Mouse (Mus musculus) midbrain, embryonic 12.5 days (tissue): ENCODE results near the gene Memo1. TPM values are rescaled to one million over a fixed set of nuclear protein-coding genes. Genes with fewer than 3 reads are reported as not detected.

Experiments used
- ATAC-seq: fragments of 200-750 bp; cut with Nextera tagmentation; 2 replicates; pipeline ENCODE4 v1.8.0; 2017; ENCODE audit warnings: low read depth, moderate TSS enrichment, moderate library complexity; ENCODE audit not compliant: low FRiP score
- H3K27ac ChIP-seq: fragments of 300-500 bp; sonication (generic); replicated peaks from 2 replicates; pipeline ENCODE4 v1.5.1; 2016; ENCODE audit warnings: mild to moderate bottlenecking
- H3K27me3 ChIP-seq: fragments of 300-500 bp; sonication (generic); 2 replicates; pipeline ENCODE4 v1.6.1; 2016; ENCODE audit warnings: mild to moderate bottlenecking
- H3K36me3 ChIP-seq: fragments of 300-500 bp; sonication (generic); 2 replicates; pipeline ENCODE4 v1.6.1; 2016
- H3K4me1 ChIP-seq: fragments of 300-500 bp; sonication (generic); 2 replicates; pipeline ENCODE4 v1.6.1; 2016
- H3K4me2 ChIP-seq: fragments of 300-500 bp; sonication (generic); replicated peaks from 2 replicates; pipeline ENCODE4 v1.6.1; 2016; ENCODE audit warnings: mild to moderate bottlenecking, moderate library complexity
- H3K4me3 ChIP-seq: fragments of 300-500 bp; sonication (generic); 2 replicates; pipeline ENCODE4 v1.5.1; 2016; ENCODE audit warnings: mild to moderate bottlenecking
- H3K9ac ChIP-seq: fragments of 300-500 bp; sonication (generic); replicated peaks from 2 replicates; pipeline ENCODE4 v1.6.1; 2016; ENCODE audit warnings: mild to moderate bottlenecking, moderate library complexity
- H3K9me3 ChIP-seq: fragments of 300-500 bp; sonication (generic); 2 replicates; pipeline ENCODE4 v1.6.1; 2016; ENCODE audit warnings: mild to moderate bottlenecking
- WGBS: fragments of 180-500 bp; shearing (Covaris S2); methylation state at CpG from one replicate; pipeline ENCODE4 v1.1.7; 2016; 5-methylcytosine and 5-hydroxymethylcytosine counted together
- polyA plus RNA-seq: library from polyadenylated mRNA; unstranded; fragments of >200 nt; fragmentation: Nextera tagmentation; extraction: Ambion mirVana; gene quantifications from 2 replicates; pipeline ENCODE4 v1.2.1, GENCODE M21; 2016

The Memo1 gene
- polyA plus RNA-seq, 1 experiment from 2014 or later, result 72.1 TPM

GRCm38 (mm10) chr17:74270205-74270604, 25.1 kb downstream of the Memo1 start:
- no peak for ATAC-seq
- Histone ChIP-seq H3K4me1 (peaks cover 8% of the 10 kb centered on the region), H3K4me2 (no peak overlapping the region), H3K27ac (no peak overlapping the region), H3K27me3 (no peaks in the 10 kb centered on the region), H3K4me3 (no peak overlapping the region), H3K36me3 (no peaks in the 10 kb centered on the region), H3K9ac (no peak overlapping the region), H3K9me3 (no peaks in the 10 kb centered on the region)
- WGBS, result 91% methylated on average over 2 of the region's 2 CpGs

- H3K9ac ChIP-seq, result no peak overlapping the region
- WGBS, result 90% methylated on average over 11 of the region's 11 CpGs
These were observed 27.7 kb downstream of the Memo1 start for GRCm38 (mm10) chr17:74267415-74268180.

GRCm38 (mm10) chr17:74265636-74266035, 29.7 kb downstream of the Memo1 start:
- no peak overlapping the region for H3K9ac ChIP-seq
- no peaks in the 10 kb centered on the region for H3K27me3 ChIP-seq
- no peaks in the 10 kb centered on the region for H3K36me3 ChIP-seq
- peak overlapping the region; percentile 62; the same call in 1 of the 2 replicates for H3K27ac ChIP-seq
- H3K9me3 ChIP-seq, result no peaks in the 10 kb centered on the region
- ATAC-seq, result no peak
- no peak overlapping the region for H3K4me3 ChIP-seq
- WGBS, result 48% methylated on average over 1 of the region's 1 CpGs
- peaks cover 18% of the 10 kb centered on the region for H3K4me1 ChIP-seq
- no peak overlapping the region for H3K4me2 ChIP-seq

More at GRCm38 (mm10) chr17:74267415-74268180, 27.7 kb downstream of the Memo1 start:
- Histone ChIP-seq H3K27ac (no peak overlapping the region), H3K4me1 (peaks cover 18% of the 10 kb centered on the region), H3K27me3 (no peaks in the 10 kb centered on the region), H3K4me3 (no peak overlapping the region), H3K36me3 (no peaks in the 10 kb centered on the region), H3K4me2 (no peak overlapping the region), H3K9me3 (no peaks in the 10 kb centered on the region)
- ATAC-seq, result no peak

- no peak overlapping the region for H3K4me3 ChIP-seq
- H3K9me3 ChIP-seq, result no peaks in the 10 kb centered on the region
- H3K36me3 ChIP-seq, result no peaks in the 10 kb centered on the region
- peak overlapping the region; percentile 62 for H3K27ac ChIP-seq
- H3K27me3 ChIP-seq, result no peaks in the 10 kb centered on the region
- no peak overlapping the region for H3K4me2 ChIP-seq
- peaks cover 18% of the 10 kb centered on the region for H3K4me1 ChIP-seq
- peak; percentile 72 for ATAC-seq
- 3% methylated on average over 5 of the region's 5 CpGs for WGBS
- peak overlapping the region; percentile 31 for H3K9ac ChIP-seq
These were observed 30.2 kb downstream of the Memo1 start for GRCm38 (mm10) chr17:74265156-74265505.

GRCm38 (mm10) chr17:74264333-74265155, 30.8 kb downstream of the Memo1 start:
- Histone ChIP-seq H3K4me1 (peaks cover 18% of the 10 kb centered on the region), H3K4me2 (0 out of 2 replicates have a peak overlapping the region, but pooled peaks have one; percentile 7), H3K9ac (peak overlapping the region; percentile 31; the same call in 1 of the 2 replicates), H3K36me3 (no peaks in the 10 kb centered on the region), H3K27me3 (no peaks in the 10 kb centered on the region), H3K27ac (peak overlapping the region; percentile 62), H3K9me3 (no peaks in the 10 kb centered on the region), H3K4me3 (no peak overlapping the region)
- peak; percentile 49; the same call in 1 of the 2 replicates for ATAC-seq
- 45% methylated on average over 3 of the region's 3 CpGs for WGBS

GRCm38 (mm10) chr17:74262415-74262814, 32.9 kb downstream of the Memo1 start:
- H3K27me3 ChIP-seq, result no peaks in the 10 kb centered on the region
- H3K4me1 ChIP-seq, result peaks cover 18% of the 10 kb centered on the region
- H3K9me3 ChIP-seq, result no peaks in the 10 kb centered on the region
- WGBS, result 77% methylated on average over 3 of the region's 3 CpGs
- H3K36me3 ChIP-seq, result peaks cover 3% of the 10 kb centered on the region; the same call in 1 of the 2 replicates
- ATAC-seq, result no peak
- H3K4me2 ChIP-seq, result no peak overlapping the region
- H3K9ac ChIP-seq, result no peak overlapping the region
- no peak overlapping the region for H3K27ac ChIP-seq
- no peak overlapping the region for H3K4me3 ChIP-seq

GRCm38 (mm10) chr17:74245284-74245683, 50.0 kb downstream of the Memo1 start:
- 89% methylated on average over 1 of the region's 1 CpGs for WGBS
- no peak for ATAC-seq
- H3K4me3 ChIP-seq, result no peak overlapping the region
- no peak overlapping the region for H3K27ac ChIP-seq
- H3K9ac ChIP-seq, result no peak overlapping the region
- no peaks in the 10 kb centered on the region for H3K27me3 ChIP-seq
- H3K4me2 ChIP-seq, result no peak overlapping the region
- no peaks in the 10 kb centered on the region for H3K4me1 ChIP-seq
- peaks cover 8% of the 10 kb centered on the region; the same call in 1 of the 2 replicates for H3K36me3 ChIP-seq
- H3K9me3 ChIP-seq, result no peaks in the 10 kb centered on the region

- Histone ChIP-seq H3K36me3 (0 out of 2 replicates have a peak, but pooled peaks cover 5% of the 10 kb centered on the region), H3K27ac (no peak overlapping the region), H3K4me3 (no peak overlapping the region), H3K9ac (no peak overlapping the region), H3K4me1 (no peaks in the 10 kb centered on the region), H3K9me3 (no peaks in the 10 kb centered on the region), H3K27me3 (no peaks in the 10 kb centered on the region), H3K4me2 (no peak overlapping the region)
- WGBS, result 77% methylated on average over 3 of the region's 3 CpGs
- ATAC-seq, result no peak
These were observed 52.5 kb downstream of the Memo1 start for GRCm38 (mm10) chr17:74242788-74243187.

- H3K27ac ChIP-seq, result no peak overlapping the region
- no peaks in the 10 kb centered on the region for H3K4me1 ChIP-seq
- ATAC-seq, result no peak
- 0 out of 2 replicates have a peak, but pooled peaks cover 5% of the 10 kb centered on the region for H3K36me3 ChIP-seq
- H3K4me2 ChIP-seq, result no peak overlapping the region
- no peak overlapping the region for H3K4me3 ChIP-seq
- no peaks in the 10 kb centered on the region for H3K27me3 ChIP-seq
- no peak overlapping the region for H3K9ac ChIP-seq
- WGBS, result 95% methylated on average over 1 of the region's 1 CpGs
- H3K9me3 ChIP-seq, result no peaks in the 10 kb centered on the region
These were observed 55.0 kb downstream of the Memo1 start for GRCm38 (mm10) chr17:74240322-74240721.

- no peak overlapping the region for H3K9ac ChIP-seq
- no peak for ATAC-seq
- no peak overlapping the region for H3K4me2 ChIP-seq
- no peak overlapping the region for H3K27ac ChIP-seq
- no peaks in the 10 kb centered on the region for H3K4me1 ChIP-seq
- H3K36me3 ChIP-seq, result peaks cover 8% of the 10 kb centered on the region; the same call in 1 of the 2 replicates
- no peaks in the 10 kb centered on the region for H3K9me3 ChIP-seq
- 91% methylated on average over 3 of the region's 3 CpGs for WGBS
- H3K27me3 ChIP-seq, result no peaks in the 10 kb centered on the region
- H3K4me3 ChIP-seq, result no peak overlapping the region
These were observed 67.1 kb downstream of the Memo1 start for GRCm38 (mm10) chr17:74228131-74228759.

GRCm38 (mm10) chr17:74217304-74217703, 78.0 kb downstream of the Memo1 start:
- Histone ChIP-seq H3K27me3 (no peaks in the 10 kb centered on the region), H3K9me3 (no peaks in the 10 kb centered on the region), H3K4me3 (no peak overlapping the region), H3K9ac (no peak overlapping the region), H3K27ac (no peak overlapping the region), H3K36me3 (peaks cover 18% of the 10 kb centered on the region; the same call in 1 of the 2 replicates), H3K4me1 (no peaks in the 10 kb centered on the region), H3K4me2 (no peak overlapping the region)
- no peak for ATAC-seq
- 86% methylated on average over 2 of the region's 2 CpGs for WGBS
